Mouse (Mus musculus) liver, postnatal 0 days (tissue): ENCODE measurements around the gene Dgkq. TPM values are rescaled to one million over a fixed set of nuclear protein-coding genes. Genes with fewer than 3 reads are reported as not detected.

Source experiments
- ATAC-seq: fragments of 200-750 bp; cut with Nextera tagmentation; 2 replicates; pipeline ENCODE4 v1.8.0; 2017; ENCODE audit warnings: mild to moderate bottlenecking, moderate library complexity
- DNase-seq: peaks from one replicate; pipeline ENCODE4 v3.0.0-alpha.2; 2016
- H3K27ac ChIP-seq: fragments of 300-500 bp; sonication (generic); 2 replicates; pipeline ENCODE4 v1.5.1; 2014; ENCODE audit warnings: antibody characterized with exemption, moderate library complexity, mild to moderate bottlenecking, low read depth
- H3K27me3 ChIP-seq: fragments of 300-500 bp; sonication (generic); 2 replicates; pipeline ENCODE4 v1.6.1; 2014; ENCODE audit warnings: low read length, control low read depth, mixed read lengths; ENCODE audit not compliant: insufficient read depth
- H3K36me3 ChIP-seq: fragments of 300-500 bp; sonication (generic); replicated peaks from 2 replicates; pipeline ENCODE4 v1.6.1; 2014; ENCODE audit warnings: mild to moderate bottlenecking, control low read depth, low read length, moderate library complexity, mixed read lengths; ENCODE audit not compliant: insufficient read depth
- H3K4me1 ChIP-seq: fragments of 300-500 bp; sonication (generic); 2 replicates; pipeline ENCODE4 v1.6.1; 2014; ENCODE audit warnings: antibody characterized with exemption, mild to moderate bottlenecking, control low read depth; ENCODE audit not compliant: insufficient read depth
- H3K4me2 ChIP-seq: fragments of 300-500 bp; sonication (generic); 2 replicates; pipeline ENCODE4 v1.6.1; 2014; ENCODE audit warnings: low read depth, mild to moderate bottlenecking, low read length, moderate library complexity, mixed read lengths
- H3K4me3 ChIP-seq: fragments of 300-500 bp; sonication (generic); 2 replicates; pipeline ENCODE4 v1.5.1; 2014; ENCODE audit warnings: low read depth, low read length
- H3K9ac ChIP-seq: fragments of 300-500 bp; sonication (generic); replicated peaks from 2 replicates; pipeline ENCODE4 v1.6.1; 2014; ENCODE audit warnings: mild to moderate bottlenecking, moderate library complexity
- H3K9me3 ChIP-seq: fragments of 300-500 bp; sonication (generic); 2 replicates; pipeline ENCODE4 v1.6.1; 2016; ENCODE audit warnings: mild to moderate bottlenecking, control low read depth, low read length, mixed read lengths
- CTCF ChIP-seq: sonication (generic); IDR thresholded peaks from 2 replicates; pipeline ENCODE4 v1.5.1; 2016; ENCODE audit warnings: antibody characterized with exemption, low read depth
- EP300 ChIP-seq: IDR thresholded peaks from 2 replicates; pipeline ENCODE4 v1.6.1; 2016; ENCODE audit warnings: antibody characterized with exemption, low read depth, mild to moderate bottlenecking
- WGBS: fragments of 180-500 bp; shearing (Covaris S2); extraction: QIAGEN DNeasy Blood & Tissue Kit; methylation state at CpG from one replicate; pipeline ENCODE4 v1.1.7; 2014; ENCODE audit not compliant: insufficient replicate concordance; 5-methylcytosine and 5-hydroxymethylcytosine counted together
- polyA plus RNA-seq: library from polyadenylated mRNA; unstranded; fragments of >200 nt; fragmentation: Nextera tagmentation; extraction: Ambion mirVana; gene quantifications from 2 replicates; pipeline ENCODE4 v1.2.1, GENCODE M21; 2015

Gene Dgkq
- polyA plus RNA-seq, 1 experiment from 2014 or later: 2.5 TPM

DNA sequence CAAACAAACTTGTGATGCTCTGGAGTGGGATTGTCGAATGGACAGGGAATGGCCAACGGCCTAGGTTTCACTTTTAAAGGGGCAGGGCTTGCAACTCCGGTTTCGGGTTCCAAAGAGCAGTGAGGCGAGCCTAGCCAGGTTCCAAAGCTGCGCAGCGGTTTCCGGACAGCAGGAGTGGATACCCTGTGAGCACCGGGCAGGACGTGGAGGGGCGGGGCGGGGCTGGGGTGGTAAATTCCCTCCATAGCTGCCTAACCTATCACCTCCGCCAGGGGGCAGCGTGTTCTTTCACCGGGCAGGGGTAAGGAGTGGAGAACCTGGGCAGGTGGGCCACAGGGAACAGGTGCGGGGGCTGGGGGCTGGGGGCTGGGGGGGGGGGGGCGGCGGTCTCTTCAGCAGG is 22.8 kb upstream of the Dgkq start, which contains the start of gene Fgfrl1:
Gene Fgfrl1, plus strand, starts transcription at position 112 of the 400 bp plus-strand sequence.
- Histone ChIP-seq H3K9me3 (no peaks in the 10 kb centered on the region), H3K4me2 (peak within 1 kb of the TSS; percentile 100), H3K36me3 (no peaks in the 10 kb centered on the region), H3K27me3 (0 out of 2 replicates have a peak, but pooled peaks cover 3% of the 10 kb centered on the region), H3K4me1 (peaks cover 19% of the 10 kb centered on the region), H3K4me3 (peak within 1 kb of the TSS; percentile 78), H3K27ac (no peak within 1 kb of the TSS), H3K9ac (peak within 1 kb of the TSS; percentile 46)
- DNase-seq (peak; percentile 89), ATAC-seq (peak; percentile 33)
- 1% methylated on average over 16 of the region's 18 CpGs for WGBS
- peak; percentile 73 for TF ChIP-seq CTCF
- no peak for TF ChIP-seq EP300

DNA sequence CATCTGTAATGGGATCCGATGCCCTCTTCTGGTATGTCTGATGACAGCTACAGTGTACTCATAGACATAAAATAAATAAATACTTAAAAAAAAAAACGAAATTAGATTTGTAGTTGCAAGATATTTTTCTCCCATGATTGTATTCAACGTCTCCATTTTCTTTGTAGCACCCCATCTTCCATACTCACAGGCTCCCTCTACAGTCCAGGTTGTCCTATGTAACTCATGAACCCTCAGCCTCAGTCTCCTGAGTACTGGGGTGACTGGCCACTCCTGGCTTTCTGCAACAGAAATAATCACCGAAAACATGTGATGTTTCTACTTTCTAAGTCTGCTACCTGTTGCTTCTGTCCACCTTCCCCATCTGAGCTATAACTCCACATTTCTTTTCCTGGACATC is 21.7 kb upstream of the Dgkq start:
- Histone ChIP-seq H3K4me2 (no peak overlapping the region), H3K4me3 (no peak overlapping the region), H3K36me3 (no peaks in the 10 kb centered on the region), H3K9ac (no peak overlapping the region), H3K9me3 (no peaks in the 10 kb centered on the region), H3K27ac (no peak overlapping the region), H3K4me1 (peaks cover 19% of the 10 kb centered on the region), H3K27me3 (0 out of 2 replicates have a peak, but pooled peaks cover 3% of the 10 kb centered on the region)
- ATAC-seq (no peak), DNase-seq (no peak)
- peak; percentile 53 for TF ChIP-seq CTCF
- TF ChIP-seq EP300: no peak
- 66% methylated on average over 4 of the region's 4 CpGs for WGBS

DNA sequence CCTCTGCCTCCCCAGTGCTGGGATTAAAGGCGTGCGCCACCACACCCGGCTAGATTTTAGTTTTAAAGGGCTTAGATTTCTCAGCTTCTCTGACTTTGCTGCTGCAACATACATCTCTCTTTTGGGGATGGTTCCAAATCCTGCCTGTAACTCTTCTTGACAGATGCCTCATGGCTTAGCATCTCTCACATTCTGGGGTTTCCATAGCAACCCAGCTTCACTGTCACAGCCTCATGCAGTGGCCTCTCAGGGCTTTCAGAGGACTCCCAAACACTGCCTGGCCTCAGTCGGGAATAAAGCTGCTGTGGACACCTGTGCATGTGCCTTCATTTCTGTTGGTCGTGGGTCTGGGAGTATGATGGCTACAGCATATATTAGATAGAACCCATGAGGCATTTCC is 19.6 kb upstream of the Dgkq start:
- Histone ChIP-seq H3K27me3 (0 out of 2 replicates have a peak, but pooled peaks cover 3% of the 10 kb centered on the region), H3K27ac (no peak overlapping the region), H3K9me3 (no peaks in the 10 kb centered on the region), H3K9ac (no peak overlapping the region), H3K4me2 (no peak overlapping the region), H3K36me3 (no peaks in the 10 kb centered on the region), H3K4me1 (peaks cover 12% of the 10 kb centered on the region), H3K4me3 (no peak overlapping the region)
- DNase-seq: no peak
- TF ChIP-seq EP300 (no peak), CTCF (no peak)
- 79% methylated on average over 5 of the region's 5 CpGs for WGBS
- no peak for ATAC-seq

DNA sequence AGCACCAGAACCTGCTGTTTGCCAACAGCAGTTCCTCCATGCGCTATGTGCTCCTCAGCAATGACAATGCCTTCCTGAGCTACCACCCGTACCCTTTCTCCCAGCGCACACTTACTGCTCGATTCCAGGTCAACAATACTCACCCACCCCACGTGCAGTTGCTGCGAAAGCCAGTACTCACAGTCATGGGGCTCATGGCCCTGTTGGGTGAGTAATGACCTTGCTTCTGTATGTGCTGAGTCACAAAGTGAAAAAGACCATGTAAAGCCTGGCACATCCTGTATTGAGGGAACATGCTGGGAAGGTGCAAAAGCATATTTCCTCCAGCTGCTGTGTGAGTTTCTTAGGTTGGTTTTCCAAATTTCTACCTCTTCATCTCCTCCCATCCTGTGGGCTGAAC is 11.4 kb upstream of the Dgkq start:
- Histone ChIP-seq H3K4me3 (no peak overlapping the region), H3K27ac (no peak overlapping the region), H3K9ac (no peak overlapping the region), H3K27me3 (no peaks in the 10 kb centered on the region), H3K4me1 (peaks cover 22% of the 10 kb centered on the region), H3K9me3 (no peaks in the 10 kb centered on the region), H3K4me2 (no peak overlapping the region), H3K36me3 (no peaks in the 10 kb centered on the region; the same call in 1 of the 2 replicates)
- 87% methylated on average over 6 of the region's 6 CpGs for WGBS
- TF ChIP-seq EP300 (no peak), CTCF (no peak)
- DNase-seq (no peak), ATAC-seq (no peak)

DNA sequence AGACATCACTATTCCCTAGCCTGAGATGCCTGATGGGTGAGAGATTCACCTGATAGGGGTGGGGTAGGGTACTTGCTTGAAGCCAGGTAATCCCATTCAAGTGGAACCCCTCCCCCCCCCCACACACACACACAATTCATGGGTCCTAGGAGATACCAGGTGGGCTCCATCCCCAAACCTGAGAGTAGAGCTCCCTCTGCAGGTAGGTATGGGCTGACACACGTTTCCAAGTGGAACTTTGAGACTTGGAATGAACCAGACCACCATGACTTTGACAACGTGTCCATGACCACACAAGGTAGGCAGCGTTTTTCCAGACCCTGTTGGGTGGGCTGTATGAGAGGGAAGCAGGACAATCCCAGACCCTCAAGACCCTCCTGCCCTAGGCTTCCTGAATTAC is 10.4 kb upstream of the Dgkq start:
- no peak overlapping the region for H3K9ac ChIP-seq
- no peaks in the 10 kb centered on the region; the same call in 1 of the 2 replicates for H3K36me3 ChIP-seq
- ATAC-seq (no peak), DNase-seq (no peak)
- H3K27me3 ChIP-seq: no peaks in the 10 kb centered on the region
- peaks cover 27% of the 10 kb centered on the region for H3K4me1 ChIP-seq
- H3K9me3 ChIP-seq: no peaks in the 10 kb centered on the region
- WGBS: 38% methylated on average over 3 of the region's 3 CpGs
- TF ChIP-seq CTCF (peak; percentile 69), EP300 (no peak)
- no peak overlapping the region for H3K4me2 ChIP-seq
- H3K27ac ChIP-seq: no peak overlapping the region
- no peak overlapping the region for H3K4me3 ChIP-seq

DNA sequence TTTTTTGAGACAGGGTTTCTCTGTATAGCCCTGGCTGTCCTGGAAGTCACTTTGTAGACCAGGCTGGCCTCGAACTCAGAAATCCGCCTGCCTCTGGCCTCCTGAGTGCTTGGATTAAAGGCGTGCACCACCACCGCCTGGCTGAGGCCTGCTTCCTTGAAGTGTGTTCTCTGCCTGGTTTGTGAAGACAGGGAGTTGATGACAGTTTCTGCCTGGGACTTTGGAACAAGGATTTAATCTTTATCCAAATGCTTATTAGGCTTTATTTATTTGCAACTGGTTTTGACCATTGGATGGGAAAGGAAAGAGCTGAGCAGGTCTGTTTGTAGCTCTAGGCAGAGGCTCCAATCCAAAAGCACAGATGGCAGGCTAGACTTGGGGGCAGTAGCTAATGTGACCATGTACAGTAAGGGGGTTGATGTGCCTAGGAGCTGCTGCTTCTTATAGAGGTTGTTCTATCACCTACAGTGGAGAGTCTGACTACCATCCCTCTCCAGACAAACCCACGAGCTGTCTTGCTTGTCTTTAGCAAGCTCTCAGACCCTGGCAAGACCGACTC is 8.9 kb upstream of the Dgkq start:
- Histone ChIP-seq H3K36me3 (peaks cover 4% of the 10 kb centered on the region), H3K4me1 (peaks cover 31% of the 10 kb centered on the region), H3K9me3 (no peaks in the 10 kb centered on the region), H3K9ac (no peak overlapping the region), H3K4me2 (no peak overlapping the region), H3K27me3 (no peaks in the 10 kb centered on the region), H3K27ac (no peak overlapping the region), H3K4me3 (no peak overlapping the region)
- WGBS: 82% methylated on average over 6 of the region's 6 CpGs
- no peak for ATAC-seq
- no peak for DNase-seq
- TF ChIP-seq EP300 (no peak), CTCF (no peak)
